Mouse (Mus musculus): ENCODE data around the gene Unc13c. TPM values are rescaled to one million over a fixed set of nuclear protein-coding genes. Genes with fewer than 3 reads are reported as not detected.

The Unc13c gene
- polyA plus RNA-seq, 1 experiment from 2014 or later: 4.5 TPM

DNA sequence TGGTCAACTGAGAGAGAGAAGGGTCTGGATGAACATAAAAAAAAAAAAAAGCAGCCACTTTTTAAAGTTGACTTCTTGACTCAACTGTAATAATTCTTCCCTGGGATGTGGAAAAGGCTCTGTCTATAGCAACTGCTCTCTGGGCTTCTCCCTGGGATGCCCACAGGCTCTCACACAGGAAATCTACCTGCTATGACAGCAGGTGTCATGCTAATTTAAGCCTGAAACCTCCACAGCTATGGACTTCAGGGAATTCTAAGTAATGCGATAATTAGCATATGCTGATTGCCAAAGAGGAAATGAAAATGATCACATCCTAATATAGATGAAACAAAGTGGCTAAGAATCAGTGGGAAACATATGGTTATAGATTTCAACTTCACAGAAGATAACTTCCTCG is 102.1 kb downstream of the Unc13c start:
- no peaks in the 10 kb centered on the region for H3K27me3 ChIP-seq (replicated peaks)
- H3K4me2 ChIP-seq: no peak overlapping the region
- H3K9ac ChIP-seq: no peak overlapping the region
- H3K4me1 ChIP-seq: no peaks in the 10 kb centered on the region; the same call in 1 of the 2 replicates
- WGBS: 80% methylated on average over 2 of the region's 2 CpGs
- no peaks in the 10 kb centered on the region for H3K36me3 ChIP-seq (replicated peaks)
- ATAC-seq (replicated peaks): no peak
- no peak overlapping the region for H3K27ac ChIP-seq
- no peaks in the 10 kb centered on the region for H3K9me3 ChIP-seq
- H3K4me3 ChIP-seq: no peak overlapping the region

DNA sequence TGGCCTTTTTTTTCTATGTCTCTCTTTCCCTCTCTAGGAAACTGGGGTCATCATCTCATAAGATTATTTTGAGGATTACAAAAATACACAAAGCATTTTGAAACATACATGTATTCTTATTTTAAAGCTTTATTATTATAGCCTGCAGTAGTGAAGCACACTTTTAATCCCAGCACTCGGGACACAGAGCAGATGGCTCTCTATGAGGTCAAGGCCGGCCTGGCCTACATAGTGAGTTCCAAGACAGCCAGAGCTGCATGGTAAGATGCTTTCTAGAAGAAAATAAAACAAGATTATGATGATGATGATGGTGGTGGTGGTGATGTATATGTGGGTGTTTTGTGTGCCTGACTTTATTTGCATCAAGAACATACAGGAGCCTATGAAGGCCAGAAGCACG is 109.3 kb downstream of the Unc13c start:
- H3K4me3 ChIP-seq: no peak overlapping the region
- H3K9me3 ChIP-seq: no peaks in the 10 kb centered on the region
- H3K4me1 ChIP-seq: no peaks in the 10 kb centered on the region
- no peak for ATAC-seq (replicated peaks)
- H3K9ac ChIP-seq: no peak overlapping the region
- H3K27ac ChIP-seq: no peak overlapping the region
- no peaks in the 10 kb centered on the region for H3K36me3 ChIP-seq (replicated peaks)
- no peaks in the 10 kb centered on the region for H3K27me3 ChIP-seq (replicated peaks)
- 92% methylated on average over 3 of the region's 3 CpGs for WGBS
- H3K4me2 ChIP-seq: no peak overlapping the region

DNA sequence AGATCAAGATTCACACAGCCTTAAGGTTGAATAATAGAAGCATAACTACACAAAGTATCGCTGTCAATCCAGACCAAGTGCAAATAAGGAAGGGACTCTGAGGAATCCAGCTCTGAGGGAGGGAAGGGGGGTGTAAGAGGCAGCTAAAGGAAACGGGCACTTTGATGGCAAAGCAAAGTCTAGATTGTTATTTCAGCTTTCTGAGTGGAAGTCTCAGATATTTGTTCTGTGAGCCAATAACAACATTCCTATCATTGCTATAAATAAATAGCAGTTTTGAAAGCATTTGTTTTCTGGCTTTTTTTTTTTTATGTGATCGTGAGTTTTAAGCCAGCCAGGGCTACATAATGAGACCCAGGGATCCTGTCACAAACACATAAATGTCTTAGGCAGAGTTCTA is 114.5 kb downstream of the Unc13c start:
- Histone ChIP-seq H3K4me1 (no peaks in the 10 kb centered on the region), H3K4me3 (no peak overlapping the region), H3K36me3 (replicated peaks) (no peaks in the 10 kb centered on the region), H3K27me3 (replicated peaks) (no peaks in the 10 kb centered on the region), H3K4me2 (no peak overlapping the region), H3K27ac (no peak overlapping the region), H3K9ac (no peak overlapping the region), H3K9me3 (no peaks in the 10 kb centered on the region)
- WGBS: 59% methylated on average over 3 of the region's 3 CpGs
- ATAC-seq (replicated peaks): no peak

DNA sequence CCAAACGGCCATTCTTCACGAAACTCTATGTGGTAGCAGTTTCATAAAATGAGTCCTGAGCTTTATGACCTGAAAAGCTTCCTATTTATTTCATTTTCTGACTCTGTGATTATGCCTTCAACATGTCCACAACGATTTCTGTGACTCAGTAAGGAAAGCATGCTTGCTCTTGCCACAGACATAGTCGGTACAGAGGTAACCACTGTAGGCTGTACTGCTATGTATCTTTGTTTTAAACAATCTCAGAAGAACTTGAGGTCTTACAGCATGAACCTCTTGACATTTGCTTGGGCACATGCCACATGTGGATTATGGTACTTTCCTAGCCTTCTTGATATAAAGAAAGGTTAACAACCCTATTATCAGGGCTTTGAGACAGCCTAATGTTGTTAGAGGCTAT is 162.1 kb downstream of the Unc13c start:
- Histone ChIP-seq H3K36me3 (replicated peaks) (no peaks in the 10 kb centered on the region), H3K4me1 (no peaks in the 10 kb centered on the region), H3K27ac (no peak overlapping the region), H3K4me2 (no peak overlapping the region), H3K4me3 (no peak overlapping the region), H3K9ac (no peak overlapping the region), H3K27me3 (replicated peaks) (no peaks in the 10 kb centered on the region), H3K9me3 (no peaks in the 10 kb centered on the region; the same call in 1 of the 2 replicates)
- no peak for ATAC-seq (replicated peaks)
- WGBS: 89% methylated on average over 4 of the region's 4 CpGs

DNA sequence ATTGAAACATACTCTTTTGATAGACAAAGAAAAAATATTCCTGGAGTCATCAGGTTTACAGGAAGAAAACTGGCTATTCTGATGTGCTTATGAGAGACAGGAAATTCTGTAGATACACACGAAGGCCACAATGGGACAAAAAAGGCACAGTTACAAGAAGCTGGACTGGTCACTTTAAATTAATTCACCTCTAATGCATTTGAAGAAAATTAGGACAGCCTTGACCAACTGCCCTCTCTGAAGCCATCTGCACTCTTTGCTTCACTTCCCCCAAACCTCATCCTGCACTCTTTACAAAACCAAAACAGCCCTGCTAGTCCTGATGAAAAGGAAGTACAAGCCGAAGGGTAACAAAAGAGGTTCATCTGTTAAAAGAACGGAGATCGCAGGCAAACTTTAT is 194.2 kb downstream of the Unc13c start:
- Histone ChIP-seq H3K4me1 (no peaks in the 10 kb centered on the region), H3K4me2 (no peak overlapping the region), H3K9ac (no peak overlapping the region), H3K4me3 (no peak overlapping the region), H3K9me3 (no peaks in the 10 kb centered on the region), H3K27ac (no peak overlapping the region), H3K36me3 (replicated peaks) (no peaks in the 10 kb centered on the region), H3K27me3 (replicated peaks) (no peaks in the 10 kb centered on the region)
- no peak for ATAC-seq (replicated peaks)
- WGBS: 59% methylated on average over 4 of the region's 4 CpGs

DNA sequence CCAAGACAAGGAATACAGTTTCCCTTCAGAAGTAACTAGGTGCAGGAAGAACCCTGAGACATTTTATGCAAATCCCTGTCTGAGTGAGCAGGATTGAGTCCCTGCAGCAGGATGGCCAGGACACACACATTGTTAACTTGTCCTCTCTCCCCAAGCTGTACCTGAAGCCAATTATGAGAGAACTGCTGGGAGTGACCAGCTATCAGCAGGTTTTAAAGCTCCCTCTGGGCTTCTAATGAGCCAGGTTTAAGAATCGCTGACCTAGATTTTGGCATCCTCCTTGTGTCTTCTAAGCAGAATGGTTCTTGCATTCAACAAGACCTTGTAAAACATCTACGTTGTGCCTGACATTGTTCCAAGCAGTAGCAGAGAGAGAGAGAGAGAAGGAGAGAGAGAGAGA is 213.6 kb downstream of the Unc13c start:
- WGBS: 67% methylated on average over 2 of the region's 2 CpGs
- H3K9me3 ChIP-seq: no peaks in the 10 kb centered on the region
- H3K36me3 ChIP-seq (replicated peaks): no peaks in the 10 kb centered on the region
- H3K4me1 ChIP-seq: no peaks in the 10 kb centered on the region
- H3K9ac ChIP-seq: no peak overlapping the region
- ATAC-seq (replicated peaks): no peak
- H3K4me2 ChIP-seq: no peak overlapping the region
- no peaks in the 10 kb centered on the region for H3K27me3 ChIP-seq (replicated peaks)
- no peak overlapping the region for H3K4me3 ChIP-seq
- no peak overlapping the region for H3K27ac ChIP-seq

DNA sequence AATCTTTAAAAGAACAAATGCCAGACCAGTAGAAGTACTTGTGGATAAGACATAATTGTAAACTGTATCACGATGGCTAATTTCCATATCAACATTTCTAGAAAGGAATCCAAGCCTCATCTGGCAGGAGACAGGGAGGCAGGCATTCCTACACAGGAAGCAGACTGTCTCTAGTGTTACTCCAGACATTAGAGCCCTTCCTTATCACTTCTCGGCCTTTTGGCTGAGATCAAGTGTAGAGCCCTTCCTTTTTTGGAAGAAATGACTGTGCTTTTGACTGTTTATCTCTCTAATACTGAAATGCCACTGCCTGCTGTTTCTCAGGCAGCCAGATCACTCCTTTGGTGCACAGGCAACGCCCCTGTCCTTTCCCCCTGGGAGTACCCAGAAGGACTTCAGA is 215.3 kb downstream of the Unc13c start:
- 66% methylated on average over 3 of the region's 3 CpGs for WGBS
- H3K4me3 ChIP-seq: no peak overlapping the region
- no peak overlapping the region for H3K9ac ChIP-seq
- H3K4me2 ChIP-seq: no peak overlapping the region
- H3K27ac ChIP-seq: no peak overlapping the region
- no peaks in the 10 kb centered on the region for H3K36me3 ChIP-seq (replicated peaks)
- no peaks in the 10 kb centered on the region for H3K27me3 ChIP-seq (replicated peaks)
- no peaks in the 10 kb centered on the region for H3K9me3 ChIP-seq
- no peak for ATAC-seq (replicated peaks)
- H3K4me1 ChIP-seq: no peaks in the 10 kb centered on the region

DNA sequence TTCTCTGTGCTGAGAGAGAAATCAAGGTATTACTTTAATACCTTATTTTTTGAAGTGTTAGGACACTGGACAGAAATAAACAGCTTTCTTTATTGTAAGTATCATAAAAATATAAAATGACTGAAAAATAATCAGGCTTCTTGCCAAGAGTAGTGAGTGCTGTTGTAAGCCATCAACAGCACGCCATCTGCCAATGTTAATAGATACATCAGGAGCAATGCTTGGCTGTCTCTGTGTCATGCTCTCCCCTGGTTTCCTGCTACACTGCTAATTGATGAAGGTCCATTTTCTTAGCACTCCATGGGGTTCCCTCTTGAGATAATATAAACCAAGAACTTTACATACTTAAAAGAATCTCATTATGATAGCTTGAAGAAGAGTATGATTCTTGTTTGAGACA is 217.4 kb downstream of the Unc13c start:
- Histone ChIP-seq H3K9ac (no peak overlapping the region), H3K9me3 (no peaks in the 10 kb centered on the region), H3K27ac (no peak overlapping the region), H3K4me3 (no peak overlapping the region), H3K4me1 (no peaks in the 10 kb centered on the region), H3K27me3 (replicated peaks) (no peaks in the 10 kb centered on the region), H3K4me2 (no peak overlapping the region), H3K36me3 (replicated peaks) (no peaks in the 10 kb centered on the region)
- ATAC-seq (replicated peaks): no peak
- 70% methylated on average over 1 of the region's 1 CpGs for WGBS

DNA sequence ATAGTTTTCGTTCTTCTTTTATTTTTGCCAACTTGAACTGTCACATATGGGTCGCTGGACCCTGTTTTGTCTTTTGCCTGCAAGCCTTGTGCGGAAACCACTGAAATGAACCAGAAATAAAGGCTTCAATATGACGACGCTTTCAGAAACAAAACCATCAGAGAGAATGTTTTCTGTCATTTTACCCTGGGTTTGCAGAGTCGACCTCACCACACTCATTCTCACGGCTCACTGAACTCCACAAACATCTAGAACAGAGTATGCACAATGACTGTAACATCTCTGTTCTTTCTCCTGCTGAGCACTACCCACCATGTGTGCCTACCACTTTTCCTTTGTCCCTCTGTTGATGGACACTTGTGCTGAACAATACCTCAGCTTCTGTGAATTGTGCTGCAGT is 234.3 kb downstream of the Unc13c start:
- 73% methylated on average over 7 of the region's 7 CpGs for WGBS
- Histone ChIP-seq H3K27me3 (replicated peaks) (no peaks in the 10 kb centered on the region), H3K4me2 (no peak overlapping the region), H3K36me3 (replicated peaks) (no peaks in the 10 kb centered on the region), H3K4me1 (no peaks in the 10 kb centered on the region), H3K27ac (no peak overlapping the region), H3K9ac (no peak overlapping the region), H3K4me3 (no peak overlapping the region), H3K9me3 (no peaks in the 10 kb centered on the region)
- no peak for ATAC-seq (replicated peaks)

DNA sequence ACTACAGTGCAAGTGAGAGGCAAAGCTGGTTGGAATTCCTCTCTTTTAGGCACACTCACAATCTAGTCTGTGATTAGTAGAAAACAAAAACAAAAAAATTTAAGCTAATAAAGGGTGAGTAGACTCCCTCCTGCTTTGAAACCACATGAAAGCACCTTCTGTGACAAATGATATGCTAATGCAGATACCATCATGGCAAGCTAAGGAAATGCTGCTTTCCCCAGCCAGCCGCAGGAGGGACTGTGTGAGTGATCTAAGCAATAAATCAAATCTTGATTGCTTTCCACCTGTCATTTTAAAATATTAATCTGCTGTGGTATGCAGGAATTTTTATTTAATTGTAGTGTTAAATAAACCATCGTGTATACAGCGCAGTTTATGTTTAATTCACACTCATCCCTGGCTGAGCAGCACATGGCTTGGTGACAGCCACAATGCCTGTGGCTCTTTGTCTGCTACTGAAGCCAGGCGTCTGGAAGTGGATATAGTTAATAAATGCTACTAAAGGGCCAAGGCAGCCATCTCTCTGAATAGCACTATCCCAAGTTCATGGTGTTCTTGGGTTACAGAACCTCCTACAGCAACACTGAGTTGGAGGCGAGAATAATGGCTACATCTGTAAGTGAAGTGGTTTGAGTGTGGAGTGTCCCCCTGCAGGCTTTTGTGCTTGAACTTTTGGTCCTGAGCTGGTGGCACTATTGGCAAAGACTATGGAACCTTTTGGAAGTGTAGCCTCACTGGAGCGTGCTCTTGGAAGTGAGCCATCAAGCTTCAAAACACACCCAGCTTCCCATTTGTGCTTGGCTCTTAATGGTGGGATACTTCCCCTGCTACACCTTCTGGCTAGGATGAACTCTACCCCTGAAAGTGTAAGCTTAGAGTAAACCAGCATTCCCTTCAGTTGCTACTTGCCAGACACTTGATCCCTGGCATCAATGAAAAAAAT is 242.8 kb downstream of the Unc13c start:
- ATAC-seq (replicated peaks): peak; percentile 74; the same call in 1 of the 2 replicates
- Histone ChIP-seq H3K9me3 (no peaks in the 10 kb centered on the region), H3K4me1 (no peaks in the 10 kb centered on the region), H3K4me3 (no peak overlapping the region), H3K9ac (no peak overlapping the region), H3K27me3 (replicated peaks) (no peaks in the 10 kb centered on the region), H3K27ac (peak overlapping the region; percentile 17; the same call in 1 of the 2 replicates), H3K36me3 (replicated peaks) (no peaks in the 10 kb centered on the region), H3K4me2 (no peak overlapping the region)
- WGBS: 55% methylated on average over 6 of the region's 6 CpGs

DNA sequence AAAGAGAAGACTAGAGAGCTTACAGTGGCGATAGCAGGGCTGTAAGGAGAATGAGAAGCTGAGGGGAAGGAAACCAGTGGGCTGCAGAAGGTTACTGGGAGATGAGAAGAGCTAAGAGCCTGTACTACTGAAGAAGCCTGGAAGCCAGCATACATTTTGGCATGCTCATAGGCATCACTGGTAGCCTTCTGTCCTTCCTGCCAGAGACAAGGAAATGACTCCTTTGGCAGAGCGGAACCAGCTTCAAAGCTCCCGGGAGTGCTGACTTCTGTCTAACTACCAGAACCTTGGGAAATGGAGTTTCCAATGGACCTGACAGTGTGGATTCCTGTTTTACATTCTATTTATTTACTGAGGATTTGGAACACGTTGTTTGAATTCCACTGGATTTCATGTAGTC is 244.0 kb downstream of the Unc13c start:
- Histone ChIP-seq H3K4me2 (no peak overlapping the region), H3K27ac (no peak overlapping the region), H3K27me3 (replicated peaks) (no peaks in the 10 kb centered on the region), H3K36me3 (replicated peaks) (no peaks in the 10 kb centered on the region), H3K9ac (no peak overlapping the region), H3K4me3 (no peak overlapping the region), H3K4me1 (no peaks in the 10 kb centered on the region), H3K9me3 (no peaks in the 10 kb centered on the region)
- no peak for ATAC-seq (replicated peaks)
- 88% methylated on average over 4 of the region's 4 CpGs for WGBS

DNA sequence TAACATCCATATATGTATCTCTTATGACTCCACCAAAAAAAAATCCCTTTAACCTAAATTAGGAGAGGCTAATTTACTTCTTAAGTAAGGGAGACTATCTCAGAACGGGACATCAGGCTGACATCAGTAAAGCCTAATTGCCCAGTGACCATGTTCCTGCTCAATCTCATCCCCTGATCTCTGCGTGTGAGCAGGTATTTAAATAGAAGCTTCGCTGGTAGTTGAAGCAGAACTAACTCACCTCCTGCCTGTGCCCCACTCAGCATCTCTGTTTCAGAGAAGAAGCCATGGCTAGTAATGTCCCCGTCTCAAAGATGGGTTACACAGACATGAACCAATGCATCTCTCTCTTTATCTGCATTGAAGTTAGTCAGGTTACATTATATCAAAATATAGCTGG is 255.3 kb downstream of the Unc13c start:
- no peak overlapping the region for H3K9ac ChIP-seq
- no peak overlapping the region for H3K4me2 ChIP-seq
- no peak overlapping the region for H3K27ac ChIP-seq
- ATAC-seq (replicated peaks): no peak
- H3K27me3 ChIP-seq (replicated peaks): no peaks in the 10 kb centered on the region
- no peaks in the 10 kb centered on the region for H3K36me3 ChIP-seq (replicated peaks)
- no peaks in the 10 kb centered on the region for H3K9me3 ChIP-seq
- no peaks in the 10 kb centered on the region for H3K4me1 ChIP-seq
- 51% methylated on average over 4 of the region's 4 CpGs for WGBS
- no peak overlapping the region for H3K4me3 ChIP-seq

DNA sequence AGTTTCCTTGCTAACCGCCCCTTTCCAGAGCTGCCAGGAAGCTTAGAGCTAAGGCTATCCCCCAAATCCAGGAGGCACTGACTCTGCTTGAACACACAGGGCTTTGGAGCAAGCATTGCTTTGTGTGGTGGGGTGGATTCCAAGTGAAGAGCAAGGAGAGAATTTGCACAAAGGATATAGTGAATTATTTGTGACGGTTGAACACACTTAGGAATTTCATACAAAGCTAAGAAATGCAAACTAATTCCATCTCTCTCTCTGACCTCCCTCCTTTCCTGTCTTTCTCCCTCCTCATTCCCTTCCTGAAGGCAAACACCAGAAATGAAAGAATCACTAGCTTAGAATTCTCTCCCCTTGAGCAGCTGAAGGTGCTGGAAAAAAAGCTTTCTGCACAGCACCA is 271.7 kb downstream of the Unc13c start:
- Histone ChIP-seq H3K4me3 (no peak overlapping the region), H3K27me3 (replicated peaks) (no peaks in the 10 kb centered on the region), H3K4me1 (no peaks in the 10 kb centered on the region), H3K4me2 (no peak overlapping the region), H3K9me3 (no peaks in the 10 kb centered on the region), H3K9ac (no peak overlapping the region), H3K27ac (no peak overlapping the region), H3K36me3 (replicated peaks) (no peaks in the 10 kb centered on the region)
- WGBS: 37% methylated on average over 2 of the region's 2 CpGs
- no peak for ATAC-seq (replicated peaks)
